Mouse (Mus musculus) right cerebral cortex, postnatal 10 days (tissue): ENCODE results near the gene Lrmp.

Source experiments
- DNase-seq, 2 experiments: peaks; one replicate each; pipeline ENCODE4 v3.0.0; 2021; ENCODE audit warnings: low spot score in 2 of 2

Lrmp gene

GRCm38 (mm10) chr6:145202432-145203125 is 87.1 kb downstream of the Lrmp start:
- DNase-seq, result peak in 1 of 2 experiments; percentile 9

GRCm38 (mm10) chr6:145204440-145204839 is 89.0 kb downstream of the Lrmp start:
- peak in 1 of 2 experiments; percentile 14 for DNase-seq

GRCm38 (mm10) chr6:145205142-145205541 is 89.7 kb downstream of the Lrmp start:
- peak in 1 of 2 experiments; percentile 19 for DNase-seq

- peak in 1 of 2 experiments; percentile 49 for DNase-seq
Observed at GRCm38 (mm10) chr6:145210056-145210680, 94.7 kb downstream of the Lrmp start.

- peak; percentile 99 to 100 for DNase-seq
Observed at GRCm38 (mm10) chr6:145210816-145211338, 95.4 kb downstream of the Lrmp start, which contains the start of the genes Casc1 and Etfrf1. Gene Casc1 (minus strand): TSS chr6:145211005. Gene Etfrf1 (plus strand): TSS chr6:145211134.

- no peak for DNase-seq
Observed at GRCm38 (mm10) chr6:145211376-145212305, 96.2 kb downstream of the Lrmp start.

- no peak for DNase-seq
Observed at GRCm38 (mm10) chr6:145213916-145214315, 98.5 kb downstream of the Lrmp start.

GRCm38 (mm10) chr6:145215826-145216225 is 100.4 kb downstream of the Lrmp start:
- DNase-seq, result no peak

GRCm38 (mm10) chr6:145224246-145224645 is 108.8 kb downstream of the Lrmp start:
- no peak for DNase-seq
